Mouse (Mus musculus): ENCODE data around the gene Tgfbr2.

GRCm38 (mm10) chr9:116175488-116176115, 442 bp upstream of the Tgfbr2 start:
- TF ChIP-seq MYOG (IDR thresholded peaks at IDR 0.05; ENCODE audit: control insufficient read depth in 1 of 3, insufficient read depth in 1 of 3, insufficient read length in 2 of 3, low read depth in 2 of 3): no peak
- no peak for TF ChIP-seq POLR2A (IDR thresholded peaks at IDR 0.05; ENCODE audit: insufficient read length, low read depth)
- no peak for TF ChIP-seq POLR2AphosphoS2 (IDR thresholded peaks at IDR 0.05; ENCODE audit: insufficient read length, low read depth)
- TF ChIP-seq MYOD1 (IDR thresholded peaks at IDR 0.05; ENCODE audit: control insufficient read depth in 1 of 3, insufficient read length in 2 of 3, low read depth in 2 of 3): no peak
- no peak for TF ChIP-seq MAX (IDR thresholded peaks at IDR 0.05; ENCODE audit: low read depth)
- TF ChIP-seq CEBPB (IDR thresholded peaks at IDR 0.05; ENCODE audit: insufficient read depth, poor library complexity, severe bottlenecking): no peak
- TF ChIP-seq E2F4 (IDR thresholded peaks at IDR 0.05; ENCODE audit: insufficient read depth): no peak
- no peak for TF ChIP-seq TCF12 (IDR thresholded peaks at IDR 0.05; ENCODE audit: insufficient read depth, poor library complexity, severe bottlenecking)
